Mouse (Mus musculus) fibroblast of lung, adult 2 months (primary cell): ENCODE results near the gene Fndc8.
A peak's percentile ranks its signal among the peaks of the same experiment; 100 is the strongest.
"Not testable (repeated sequence)": the region's sequence is repeated elsewhere in the genome, so short reads cannot be mapped to it uniquely, and the experiment has no call there.

Experiments
- DNase-seq: peaks from one replicate; pipeline ENCODE4 v3.0.0-alpha.2; 2011; ENCODE audit warnings: low read depth

Fndc8 gene

GRCm38 (mm10) chr11:82910679-82911389 lies 18.9 kb downstream of the Fndc8 start:
- DNase-seq, result no peak

DNA sequence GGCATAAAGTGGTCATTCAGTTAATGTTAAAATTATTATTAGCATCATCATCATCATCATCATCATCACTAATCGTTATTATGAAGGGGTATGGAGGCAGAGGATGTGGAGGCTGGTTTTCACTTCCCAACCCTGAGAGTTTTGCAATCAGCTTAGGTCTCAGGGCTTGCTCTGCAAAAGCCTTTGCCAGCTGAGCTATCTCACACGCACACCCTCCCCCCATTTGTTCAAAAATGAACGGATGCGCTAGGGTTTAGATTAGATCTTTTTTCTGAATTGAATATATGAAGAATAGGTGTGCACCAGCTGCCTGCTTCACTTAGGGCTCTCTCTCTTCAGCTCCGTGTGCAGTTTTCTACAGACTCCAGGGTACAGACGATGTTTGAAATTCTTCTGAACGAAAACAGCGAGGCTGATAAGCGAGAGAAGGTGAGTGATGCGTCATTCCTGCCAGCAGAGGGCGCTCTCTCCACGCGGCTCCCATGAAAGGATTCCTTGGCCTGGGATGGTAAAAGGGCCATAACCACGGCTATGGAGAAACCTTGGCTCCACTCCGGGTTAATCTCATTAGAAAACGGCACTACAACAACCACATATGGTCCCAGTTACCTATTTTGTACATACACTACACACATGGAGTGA lies 22.9 kb downstream of the Fndc8 start:
- peak; percentile 25 for DNase-seq

- no peak for DNase-seq
Measured at GRCm38 (mm10) chr11:82920768-82921167, 28.8 kb downstream of the Fndc8 start.

DNA sequence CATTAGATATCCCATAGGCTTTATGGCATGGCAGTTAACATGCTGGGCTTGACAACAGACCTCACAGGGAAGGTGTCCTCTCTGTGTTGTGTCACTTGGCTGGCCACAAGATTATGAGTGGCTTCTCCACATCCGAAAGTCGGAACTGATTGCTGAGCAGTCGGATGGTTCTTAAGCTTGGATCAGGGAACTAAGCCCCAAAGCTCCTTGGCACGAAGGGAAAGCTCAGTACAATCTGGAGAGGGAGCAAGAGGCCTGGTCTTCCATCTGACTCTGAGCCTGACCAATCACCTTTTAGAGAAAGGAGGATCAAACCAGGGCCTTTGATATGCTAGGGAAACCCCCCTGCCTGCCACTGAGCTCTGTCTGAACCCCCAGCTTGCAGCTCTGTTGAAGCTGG lies 29.8 kb downstream of the Fndc8 start:
- DNase-seq, result no peak

GRCm38 (mm10) chr11:82923910-82924309 lies 32.0 kb downstream of the Fndc8 start:
- not testable (repeated sequence) for DNase-seq

GRCm38 (mm10) chr11:82928897-82929632 lies 37.1 kb downstream of the Fndc8 start:
- DNase-seq, result no peak

DNA sequence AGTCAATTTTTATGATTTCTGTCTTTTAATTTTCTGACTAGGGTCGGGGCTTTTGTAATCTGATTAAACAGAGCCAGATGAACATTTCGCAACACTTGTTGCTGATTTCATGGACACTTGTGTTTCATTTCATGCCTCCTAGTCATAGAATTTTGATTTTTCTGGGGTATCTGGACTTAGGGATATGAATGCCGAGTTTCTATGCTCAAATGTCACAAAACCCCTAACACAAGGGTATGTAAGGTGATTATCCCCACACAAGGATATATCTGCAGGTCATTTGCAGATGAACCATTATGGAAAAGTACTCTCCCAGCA lies 37.7 kb downstream of the Fndc8 start:
- no peak for DNase-seq

DNA sequence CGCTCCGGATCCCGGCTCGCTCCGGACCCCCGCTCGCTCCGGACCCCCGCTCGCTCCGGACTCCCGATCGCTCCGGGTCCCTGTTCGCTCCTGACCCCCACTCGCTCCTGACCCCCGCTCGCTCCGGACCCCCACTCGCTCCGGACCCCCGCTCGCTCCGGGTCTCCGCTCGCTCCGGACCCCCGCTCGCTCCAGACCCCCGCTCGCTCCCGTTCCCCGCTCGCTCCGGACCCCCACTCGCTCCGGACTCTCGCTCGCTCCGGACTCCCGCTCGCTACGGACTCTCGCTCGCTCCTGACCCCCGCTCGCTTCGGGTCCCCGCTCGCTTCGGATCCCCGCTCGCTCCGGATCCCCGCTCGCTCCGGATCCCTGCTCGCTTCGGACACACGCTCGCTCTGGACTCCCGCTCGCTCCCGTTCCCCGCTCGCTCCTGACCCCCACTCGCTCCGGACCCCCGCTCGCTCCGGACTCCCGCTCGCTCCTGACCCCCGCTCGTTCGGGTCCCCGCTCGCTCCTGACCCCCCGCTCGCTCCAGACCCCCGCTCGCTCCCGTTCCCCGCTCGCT lies 38.5 kb downstream of the Fndc8 start:
- not testable (repeated sequence) for DNase-seq

GRCm38 (mm10) chr11:82931161-82931560 lies 39.2 kb downstream of the Fndc8 start:
- not testable (repeated sequence) for DNase-seq

GRCm38 (mm10) chr11:82931671-82932450 lies 39.9 kb downstream of the Fndc8 start:
- DNase-seq, result not testable (repeated sequence)

GRCm38 (mm10) chr11:82933186-82933585 lies 41.3 kb downstream of the Fndc8 start:
- DNase-seq, result no peak

GRCm38 (mm10) chr11:82943336-82943735 lies 51.4 kb downstream of the Fndc8 start:
- peak; percentile 3 for DNase-seq

- no peak for DNase-seq
Measured at GRCm38 (mm10) chr11:82945636-82946035, 53.7 kb downstream of the Fndc8 start.

- DNase-seq, result no peak
Measured at GRCm38 (mm10) chr11:82947457-82947856, 55.5 kb downstream of the Fndc8 start.

GRCm38 (mm10) chr11:82949036-82949435 lies 57.1 kb downstream of the Fndc8 start:
- no peak for DNase-seq
